Mouse (Mus musculus): ENCODE results near the gene Ppp4r1.

GRCm38 (mm10) chr17:65845423-65845822 lies 63.0 kb downstream of the Ppp4r1 start:
- TF ChIP-seq FLI1 (IDR thresholded peaks at IDR 0.05; ENCODE audit: low read length) = no peak
- TF ChIP-seq GATA1 (IDR thresholded peaks at IDR 0.05; ENCODE audit: borderline replicate concordance, low read length) = no peak

All from megakaryocyte, embryonic 14.5 days (primary cell).